Mouse (Mus musculus): ENCODE data around the gene Cfap299.

- TF ChIP-seq CTCF (IDR thresholded peaks at IDR 0.05; ENCODE audit: insufficient read depth, low read depth, low read length) (no peak), POLR2A (IDR thresholded peaks at IDR 0.05; ENCODE audit: insufficient read depth, low read depth, low read length) (no peak)
Observed at GRCm38 (mm10) chr5:98305673-98306072, 23.4 kb upstream of the Cfap299 start.

Measured in olfactory bulb, adult 2 months (tissue).